Mouse (Mus musculus) stomach, postnatal 0 days (tissue): ENCODE data around the gene Klhl26. TPM values are rescaled to one million over a fixed set of nuclear protein-coding genes. Genes with fewer than 3 reads are reported as not detected.

Experiments used
- ATAC-seq: fragments of 200-750 bp; cut with Nextera tagmentation; 2 replicates; pipeline ENCODE4 v1.8.0; 2017; ENCODE audit not compliant: low FRiP score, low TSS enrichment
- DNase-seq: peaks from one replicate; pipeline ENCODE4 v3.0.0-alpha.2; 2016; ENCODE audit warnings: low spot score
- H3K27ac ChIP-seq: fragments of 300-500 bp; sonication (generic); replicated peaks from 2 replicates; pipeline ENCODE4 v1.5.1; 2014; ENCODE audit warnings: mild to moderate bottlenecking, control low read depth
- H3K27me3 ChIP-seq: fragments of 300-500 bp; sonication (generic); 2 replicates; pipeline ENCODE4 v1.6.1; 2014; ENCODE audit warnings: low read length; ENCODE audit not compliant: control insufficient read depth, insufficient read depth
- H3K36me3 ChIP-seq: fragments of 300-500 bp; sonication (generic); 2 replicates; pipeline ENCODE4 v1.6.1; 2014; ENCODE audit warnings: low read length, mixed read lengths; ENCODE audit not compliant: control insufficient read depth, insufficient read depth
- H3K4me1 ChIP-seq: fragments of 300-500 bp; sonication (generic); replicated peaks from 2 replicates; pipeline ENCODE4 v1.6.1; 2014; ENCODE audit warnings: antibody characterized with exemption; ENCODE audit not compliant: control insufficient read depth, insufficient read depth
- H3K4me2 ChIP-seq: fragments of 300-500 bp; sonication (generic); replicated peaks from 2 replicates; pipeline ENCODE4 v1.6.1; 2014; ENCODE audit warnings: low read depth, mild to moderate bottlenecking, control low read depth, moderate library complexity
- H3K4me3 ChIP-seq: fragments of 300-500 bp; sonication (generic); 2 replicates; pipeline ENCODE4 v1.5.1; 2014; ENCODE audit warnings: low read depth, low read length, control low read depth
- H3K9ac ChIP-seq: fragments of 300-500 bp; sonication (generic); 2 replicates; pipeline ENCODE4 v1.6.1; 2014; ENCODE audit warnings: mild to moderate bottlenecking, low read length, control low read depth, mixed read lengths
- H3K9me3 ChIP-seq: fragments of 300-500 bp; sonication (generic); 2 replicates; pipeline ENCODE4 v1.6.1; 2016; ENCODE audit warnings: low read length; ENCODE audit not compliant: control insufficient read depth
- CTCF ChIP-seq: IDR thresholded peaks from 2 replicates; pipeline ENCODE4 v1.5.1; 2016; ENCODE audit warnings: antibody characterized with exemption, low read depth, mild to moderate bottlenecking, moderate library complexity
- EP300 ChIP-seq: optimal IDR thresholded peaks from 2 replicates; pipeline ENCODE3; 2016; ENCODE audit warnings: antibody characterized with exemption
- WGBS: fragments of 180-500 bp; shearing (Covaris S2); extraction: QIAGEN DNeasy Blood & Tissue Kit; methylation state at CpG from one replicate; pipeline ENCODE4 v1.1.7; 2014; 5-methylcytosine and 5-hydroxymethylcytosine counted together
- polyA plus RNA-seq: library from polyadenylated mRNA; unstranded; fragments of >200 nt; fragmentation: Nextera tagmentation; extraction: Ambion mirVana; gene quantifications from 2 replicates; pipeline ENCODE4 v1.2.1, GENCODE M21; 2015

Klhl26 gene
- polyA plus RNA-seq, 1 experiment from 2014 or later: 10.4 TPM

GRCm38 (mm10) chr8:70469295-70469916, 7.4 kb downstream of the Klhl26 start:
- Histone ChIP-seq H3K4me2 (no peak overlapping the region), H3K4me1 (no peaks in the 10 kb centered on the region), H3K27ac (no peak overlapping the region), H3K9me3 (no peaks in the 10 kb centered on the region), H3K27me3 (no peaks in the 10 kb centered on the region), H3K36me3 (no peaks in the 10 kb centered on the region; the same call in 1 of the 2 replicates), H3K9ac (no peak overlapping the region), H3K4me3 (no peak overlapping the region)
- WGBS: 37% methylated on average over 10 of the region's 10 CpGs
- TF ChIP-seq CTCF (no peak), EP300 (no peak)
- DNase-seq: no peak
- peak; percentile 31 for ATAC-seq

DNA sequence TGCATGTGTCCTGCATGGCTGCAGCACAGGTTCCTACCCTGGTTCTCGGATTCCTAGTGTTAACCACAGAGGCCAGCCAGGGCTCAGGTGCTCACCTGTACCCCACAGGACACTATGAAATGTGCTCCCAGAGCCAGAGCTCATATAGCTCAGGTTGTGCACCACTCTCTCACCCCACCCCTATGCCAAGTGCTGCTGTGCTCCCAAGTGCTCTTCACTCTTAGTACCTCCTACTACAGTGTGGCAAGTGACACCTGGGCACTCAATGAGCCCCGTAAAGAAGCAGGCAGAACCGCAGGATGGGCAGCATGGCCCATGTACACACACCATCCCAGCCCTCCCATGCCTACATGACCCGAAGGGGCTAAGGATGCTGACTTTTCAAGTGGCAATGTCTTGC, 8.0 kb downstream of the Klhl26 start:
- TF ChIP-seq CTCF (no peak), EP300 (no peak)

GRCm38 (mm10) chr8:70467907-70468306, 8.9 kb downstream of the Klhl26 start:
- Histone ChIP-seq H3K27ac (no peak overlapping the region), H3K9me3 (no peaks in the 10 kb centered on the region), H3K4me2 (no peak overlapping the region), H3K36me3 (no peaks in the 10 kb centered on the region; the same call in 1 of the 2 replicates), H3K27me3 (no peaks in the 10 kb centered on the region), H3K9ac (no peak overlapping the region), H3K4me3 (no peak overlapping the region), H3K4me1 (no peaks in the 10 kb centered on the region)
- WGBS: 60% methylated on average over 1 of the region's 1 CpGs
- DNase-seq: no peak
- TF ChIP-seq EP300 (no peak), CTCF (no peak)
- no peak for ATAC-seq

More for the DNA sequence above, 8.0 kb downstream of the Klhl26 start:
- DNase-seq (no peak), ATAC-seq (no peak)
- Histone ChIP-seq H3K27ac (no peak overlapping the region), H3K9ac (no peak overlapping the region), H3K9me3 (no peaks in the 10 kb centered on the region), H3K4me2 (no peak overlapping the region), H3K4me1 (no peaks in the 10 kb centered on the region), H3K4me3 (no peak overlapping the region), H3K27me3 (no peaks in the 10 kb centered on the region), H3K36me3 (no peaks in the 10 kb centered on the region; the same call in 1 of the 2 replicates)
- 83% methylated on average over 4 of the region's 4 CpGs for WGBS

DNA sequence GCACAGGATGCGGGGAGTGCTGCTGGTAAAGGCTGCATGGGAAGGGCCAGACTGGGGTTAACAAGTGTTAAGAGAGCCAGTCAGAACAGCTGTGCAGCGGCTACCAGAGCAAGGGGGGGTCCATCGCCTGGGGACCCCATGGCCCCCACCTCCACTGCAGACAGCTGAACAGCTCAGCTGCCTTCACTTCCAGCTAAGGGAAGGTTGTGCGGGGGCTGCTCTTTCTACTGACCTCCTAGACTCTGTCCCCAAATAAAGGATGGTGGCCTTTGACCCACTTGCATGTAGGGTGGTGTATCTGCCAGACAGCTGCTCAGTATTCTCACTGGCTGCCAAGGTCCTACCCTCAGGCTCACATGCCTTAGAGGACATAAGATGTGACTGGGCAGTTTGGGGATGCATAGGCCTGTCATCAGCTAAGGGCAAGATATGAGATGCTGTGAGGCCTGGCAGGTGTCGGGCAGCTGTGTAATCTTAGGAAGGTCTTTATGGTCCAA, 9.5 kb downstream of the Klhl26 start:
- H3K4me1 ChIP-seq: no peaks in the 10 kb centered on the region
- H3K27ac ChIP-seq: no peak overlapping the region
- TF ChIP-seq CTCF: no peak
- DNase-seq (no peak), ATAC-seq (no peak)
- H3K36me3 ChIP-seq: no peaks in the 10 kb centered on the region; the same call in 1 of the 2 replicates
- H3K4me3 ChIP-seq: no peak overlapping the region
- no peaks in the 10 kb centered on the region for H3K27me3 ChIP-seq
- peak overlapping the region; percentile 18; the same call in 1 of the 2 replicates for H3K9ac ChIP-seq
- H3K4me2 ChIP-seq: no peak overlapping the region
- H3K9me3 ChIP-seq: no peaks in the 10 kb centered on the region
- 60% methylated on average over 5 of the region's 5 CpGs for WGBS

DNA sequence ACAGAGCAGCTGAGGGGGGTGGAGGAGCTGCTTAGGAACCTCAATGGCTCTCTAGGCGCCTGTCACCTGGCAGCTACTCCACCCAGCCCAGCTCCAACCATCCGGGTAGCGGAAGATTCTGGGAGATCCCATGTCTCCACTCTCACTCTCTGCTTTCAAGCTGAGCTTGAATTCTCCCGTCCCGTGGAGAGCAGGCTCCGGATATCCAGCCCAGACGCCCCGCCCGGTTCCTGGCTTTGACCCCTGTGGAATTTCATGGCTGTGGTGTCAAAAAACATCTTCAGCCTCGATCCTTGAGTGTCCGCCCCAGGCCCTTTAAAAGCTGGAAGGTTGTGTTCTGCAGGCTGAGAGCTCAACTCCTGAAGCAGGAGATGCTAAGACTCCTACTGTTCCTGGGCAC, 10.0 kb downstream of the Klhl26 start:
- Histone ChIP-seq H3K36me3 (no peaks in the 10 kb centered on the region; the same call in 1 of the 2 replicates), H3K9me3 (no peaks in the 10 kb centered on the region), H3K4me3 (no peak overlapping the region), H3K27ac (no peak overlapping the region), H3K4me2 (no peak overlapping the region), H3K4me1 (no peaks in the 10 kb centered on the region), H3K27me3 (no peaks in the 10 kb centered on the region), H3K9ac (peak overlapping the region; percentile 18; the same call in 1 of the 2 replicates)
- DNase-seq: no peak
- no peak for ATAC-seq
- no peak for TF ChIP-seq CTCF
- no peak for TF ChIP-seq EP300
- WGBS: 59% methylated on average over 11 of the region's 11 CpGs

DNA sequence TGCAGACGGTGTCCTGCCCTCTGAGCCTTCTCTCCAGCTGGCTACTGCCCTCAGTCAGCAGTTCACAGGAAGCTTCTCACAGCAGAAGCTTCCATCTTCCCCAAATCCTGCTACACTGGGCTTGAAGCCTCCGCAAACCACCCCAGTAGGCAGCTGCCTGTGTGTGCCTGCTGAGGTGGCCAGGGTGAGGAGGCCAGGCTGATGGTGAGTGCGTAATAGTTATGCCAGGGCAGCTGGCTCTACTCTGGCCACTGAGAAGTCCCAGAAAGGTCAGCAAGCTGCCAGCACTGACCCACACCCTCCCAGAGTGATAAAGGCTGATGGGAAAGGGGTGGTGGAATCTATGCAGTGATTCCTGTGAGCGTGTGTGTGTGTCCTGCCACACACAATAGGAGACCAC, 10.5 kb downstream of the Klhl26 start:
- H3K4me1 ChIP-seq: no peaks in the 10 kb centered on the region
- WGBS: 87% methylated on average over 4 of the region's 4 CpGs
- H3K9ac ChIP-seq: no peak overlapping the region
- no peaks in the 10 kb centered on the region for H3K27me3 ChIP-seq
- no peak for TF ChIP-seq CTCF
- H3K4me3 ChIP-seq: no peak overlapping the region
- no peak overlapping the region for H3K27ac ChIP-seq
- no peak overlapping the region for H3K4me2 ChIP-seq
- H3K9me3 ChIP-seq: no peaks in the 10 kb centered on the region
- no peak for DNase-seq
- ATAC-seq: no peak
- no peaks in the 10 kb centered on the region; the same call in 1 of the 2 replicates for H3K36me3 ChIP-seq
